Mouse (Mus musculus) spleen, adult 2 months (tissue): ENCODE measurements around the gene Evc.

ENCODE experiments used
- CTCF ChIP-seq: fragments of 200-500 bp; IDR thresholded peaks from 2 replicates; pipeline ENCODE4 v1.5.1; 2011; ENCODE audit warnings: mild to moderate bottlenecking, inconsistent platforms; ENCODE audit not compliant: insufficient read depth, insufficient read length, insufficient replicate concordance; ENCODE audit errors: extremely low read depth
- POLR2A ChIP-seq: fragments of 200-500 bp; IDR thresholded peaks from 2 replicates; pipeline ENCODE4 v1.6.1; 2011; ENCODE audit warnings: low read depth, low read length, inconsistent platforms

DNA sequence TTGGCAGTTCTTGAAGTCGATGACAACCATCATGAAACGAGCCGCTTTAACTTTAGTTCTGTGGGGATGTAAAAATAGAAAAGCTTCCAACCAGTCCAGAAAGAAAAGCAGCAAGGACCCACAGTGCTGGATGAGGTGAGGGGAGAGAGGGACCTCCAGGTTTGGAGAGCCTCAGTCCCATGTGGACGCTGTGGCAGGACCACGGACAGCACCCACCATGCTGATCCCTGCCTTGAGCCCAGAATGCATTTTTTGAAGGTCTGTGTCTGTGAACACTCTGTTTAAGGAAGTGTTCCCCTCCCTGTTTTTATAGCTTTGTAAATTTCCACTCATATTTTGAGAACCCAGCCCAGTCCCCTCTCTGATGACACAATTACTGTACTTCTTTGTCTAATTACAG is 79.5 kb downstream of the Evc start:
- TF ChIP-seq CTCF = no peak
- no peak for TF ChIP-seq POLR2A
